Mouse (Mus musculus) T-helper 17 cell (primary cell): ENCODE results near the gene Gm21680.
"Not testable (repeated sequence)": the region's sequence is repeated elsewhere in the genome, so short reads cannot be mapped to it uniquely, and the experiment has no call there.

Experiments
- in situ Hi-C, 2 experiments: fragments of 300-600 bp; cut with MboI, MseI; formaldehyde crosslinking; loops; 1 replicate in 1 of 2; 2 replicates in 1 of 2; pipeline ENCODE4 v1.15.1; 2025; ENCODE audit warnings: high pct_unique_total_duplicates in 2 of 2

Gene Gm21680

DNA sequence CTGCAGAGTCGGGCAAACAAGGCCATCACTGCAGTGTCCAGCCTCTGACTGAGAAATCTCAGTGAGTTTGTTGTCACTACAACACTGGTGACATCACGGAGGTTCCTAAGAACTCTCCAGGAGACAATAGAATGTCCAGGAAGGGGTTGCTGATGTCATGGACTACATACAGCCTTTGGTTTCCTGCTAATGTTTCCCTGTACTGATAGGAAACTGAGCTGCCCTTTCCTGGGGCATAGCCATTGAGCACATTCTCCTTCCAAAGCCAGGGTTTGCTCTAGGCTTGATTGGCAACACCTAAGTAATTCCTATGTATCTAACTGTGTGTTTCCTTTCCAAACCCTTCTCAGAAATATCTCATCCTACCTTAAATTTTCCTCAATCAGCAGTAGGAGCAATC is at the start of gene Gm21680:
TSS of gene Gm21680 (minus strand) at position 101 of the 400 bp plus-strand sequence.
- in situ Hi-C loops: loop anchor here (5.0 to 10.0 kb wide), 2 partner anchors 48 to 50 kb away; no protein-coding TSS in a partner anchor

DNA sequence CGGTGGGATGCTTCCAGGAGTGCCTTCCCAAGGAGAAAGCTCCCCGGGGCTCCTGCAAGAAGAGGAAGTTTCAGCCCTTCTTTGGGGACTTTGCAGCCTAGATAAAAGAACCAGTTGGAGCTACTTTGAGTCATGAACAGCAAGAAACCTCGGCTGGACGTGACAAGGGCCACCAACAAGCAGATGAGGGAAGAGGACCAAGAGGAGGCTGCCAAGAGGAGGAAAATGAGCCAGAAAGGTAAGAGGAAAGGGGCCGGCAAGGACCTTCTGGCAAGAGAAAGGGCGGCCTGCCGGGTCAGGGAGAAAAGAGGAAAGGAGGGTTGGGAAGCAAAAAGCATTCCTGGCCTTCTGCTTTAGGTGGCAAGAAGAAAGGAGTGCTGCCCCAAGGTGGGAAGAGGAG is 35.2 kb upstream of the Gm21680 start:
- in situ Hi-C loops: loop anchor here (5.0 kb wide), 1 partner anchor 50 kb away; no protein-coding TSS in a partner anchor

DNA sequence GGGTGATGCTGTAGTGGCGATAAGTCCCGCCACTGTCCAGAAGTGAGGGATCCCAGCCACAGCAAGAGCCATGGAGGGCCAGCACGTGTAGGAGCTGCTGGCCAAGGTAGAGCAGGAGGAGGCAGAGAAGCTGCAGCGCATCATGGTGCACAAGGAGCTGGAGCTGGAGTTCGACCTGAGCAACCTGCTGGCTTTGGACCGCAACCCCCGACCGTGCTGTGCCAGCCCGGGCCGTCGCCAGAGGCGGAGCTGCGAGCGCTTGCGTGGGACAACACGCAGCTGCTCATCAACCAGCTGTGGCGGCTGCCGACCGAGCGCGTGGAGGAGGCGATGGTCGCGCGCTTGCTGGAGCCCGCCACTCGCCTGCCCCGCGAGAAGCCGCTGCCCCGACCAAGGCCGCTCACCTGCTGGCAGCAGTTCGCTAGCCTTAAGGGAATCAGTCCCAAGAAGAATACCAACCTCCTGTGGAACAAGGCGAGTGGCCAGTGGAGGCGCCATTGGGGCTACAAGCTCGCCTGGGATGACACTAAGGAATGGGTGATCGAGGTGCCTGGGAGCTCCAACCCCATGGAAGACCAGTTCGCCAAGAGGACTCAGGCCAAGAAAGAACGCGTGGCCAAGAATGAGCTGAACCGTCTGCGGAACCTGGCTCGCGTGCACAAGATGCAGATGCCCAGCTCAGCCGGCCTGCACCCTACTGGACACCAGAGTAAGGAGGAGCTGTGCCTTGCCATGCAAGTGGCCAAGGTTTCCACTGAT is 34.7 kb upstream of the Gm21680 start:
- in situ Hi-C loops: loop anchor here (5.0 kb wide), 1 partner anchor 50 kb away; no protein-coding TSS in a partner anchor

DNA sequence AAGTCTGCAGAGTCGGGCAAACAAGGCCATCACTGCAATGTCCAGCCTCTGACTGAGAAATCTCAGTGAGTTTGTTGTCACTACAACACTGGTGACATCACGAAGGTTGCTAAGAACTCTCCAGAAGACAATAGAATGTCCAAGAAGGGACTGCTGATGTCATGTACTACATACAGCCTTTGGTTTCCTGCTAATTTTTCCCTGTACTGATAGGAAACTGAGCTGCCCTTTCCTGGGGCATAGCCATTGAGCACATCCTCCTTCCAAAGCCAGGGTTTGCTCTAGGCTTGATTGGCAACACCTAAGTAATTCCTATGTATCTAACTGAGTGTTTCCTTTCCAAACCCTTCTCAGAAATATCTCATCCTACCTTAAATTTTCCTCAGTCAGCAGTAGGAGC is 32.2 kb upstream of the Gm21680 start, which contains the start of gene Gm1979:
TSS of gene Gm1979 (minus strand) at position 101 of the 400 bp plus-strand sequence.
- in situ Hi-C loops: loop anchor here (5.0 kb wide), 3 partner anchors 47 to 1498 kb away; partner anchors contain the start of genes Gm10471 (in 2 of the 2) and Speer4b (in 1 of the 2)

DNA sequence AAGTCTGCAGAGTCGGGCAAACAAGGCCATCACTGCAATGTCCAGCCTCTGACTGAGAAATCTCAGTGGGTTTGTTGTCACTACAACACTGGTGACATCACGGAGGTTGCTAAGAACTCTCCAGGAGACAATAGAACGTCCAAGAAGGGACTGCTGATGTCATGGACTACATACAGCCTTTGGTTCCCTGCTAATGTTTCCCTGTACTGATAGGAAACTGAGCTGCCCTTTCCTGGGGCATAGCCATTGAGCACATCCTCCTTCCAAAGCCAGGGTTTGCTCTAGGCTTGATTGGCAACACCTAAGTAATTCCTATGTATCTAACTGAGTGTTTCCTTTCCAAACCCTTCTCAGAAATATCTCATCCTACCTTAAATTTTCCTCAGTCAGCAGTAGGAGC is 16.1 kb upstream of the Gm21680 start, which contains the start of gene Gm21698:
TSS of gene Gm21698 (minus strand) at position 101 of the 400 bp plus-strand sequence.
- in situ Hi-C loops: loop anchor here (5.0 kb wide), 1 partner anchor 46 kb away; the partner anchor contains the start of gene Gm21663 (in 2 of the 2)

DNA sequence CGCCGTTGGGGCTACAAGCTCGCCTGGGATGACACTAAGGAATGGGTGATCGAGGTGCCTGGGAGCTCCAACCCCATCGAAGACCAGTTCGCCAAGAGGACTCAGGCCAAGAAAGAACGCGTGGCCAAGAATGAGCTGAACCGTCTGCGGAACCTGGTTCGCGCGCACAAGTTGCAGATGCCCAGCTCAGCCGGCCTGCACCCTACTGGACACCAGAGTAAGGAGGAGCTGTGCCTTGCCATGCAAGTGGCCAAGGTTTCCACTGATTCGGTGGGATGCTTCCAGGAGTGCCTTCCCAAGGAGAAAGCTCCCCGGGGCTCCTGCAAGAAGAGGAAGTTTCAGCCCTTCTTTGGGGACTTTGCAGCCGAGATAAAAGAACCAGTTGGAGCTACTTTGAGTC is 15.4 kb downstream of the Gm21680 start:
- in situ Hi-C loops: loop anchor here (5.0 kb wide), 1 partner anchor 50 kb away; no protein-coding TSS in a partner anchor

DNA sequence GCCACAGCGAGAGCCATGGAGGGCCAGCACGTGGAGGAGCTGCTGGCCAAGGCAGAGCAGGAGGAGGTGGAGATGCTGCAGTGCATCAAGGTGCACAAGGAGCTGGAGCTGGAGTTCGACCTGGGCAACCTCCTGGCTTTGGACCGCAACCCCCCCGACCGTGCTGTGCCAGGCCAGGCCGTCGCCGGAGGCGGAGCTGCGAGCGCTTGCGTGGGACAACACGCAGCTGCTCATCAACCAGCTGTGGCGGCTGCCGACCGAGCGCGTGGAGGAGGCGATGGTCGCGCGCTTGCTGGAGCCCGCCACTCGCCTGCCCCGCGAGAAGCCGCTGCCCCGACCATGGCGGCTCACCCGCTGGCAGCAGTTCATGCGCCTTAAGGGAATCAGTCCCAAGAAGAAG is 15.9 kb downstream of the Gm21680 start:
- in situ Hi-C loops: loop anchor here (5.0 kb wide), 1 partner anchor 51 kb away; no protein-coding TSS in a partner anchor

DNA sequence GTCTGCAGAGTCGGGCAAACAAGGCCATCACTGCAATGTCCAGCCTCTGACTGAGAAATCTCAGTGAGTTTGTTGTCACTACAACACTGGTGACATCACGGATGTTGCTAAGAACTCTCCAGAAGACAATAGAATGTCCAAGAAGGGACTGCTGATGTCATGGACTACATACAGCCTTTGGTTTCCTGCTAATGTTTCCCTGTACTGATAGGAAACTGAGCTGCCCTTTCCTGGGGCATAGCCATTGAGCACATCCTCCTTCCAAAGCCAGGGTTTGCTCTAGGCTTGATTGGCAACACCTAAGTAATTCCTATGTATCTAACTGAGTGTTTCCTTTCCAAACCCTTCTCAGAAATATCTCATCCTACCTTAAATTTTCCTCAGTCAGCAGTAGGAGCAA is 18.1 kb downstream of the Gm21680 start, which contains the start of gene Gm21671:
TSS of gene Gm21671 (minus strand) at position 101 of the 400 bp plus-strand sequence.
- in situ Hi-C loops: not testable (repeated sequence)

DNA sequence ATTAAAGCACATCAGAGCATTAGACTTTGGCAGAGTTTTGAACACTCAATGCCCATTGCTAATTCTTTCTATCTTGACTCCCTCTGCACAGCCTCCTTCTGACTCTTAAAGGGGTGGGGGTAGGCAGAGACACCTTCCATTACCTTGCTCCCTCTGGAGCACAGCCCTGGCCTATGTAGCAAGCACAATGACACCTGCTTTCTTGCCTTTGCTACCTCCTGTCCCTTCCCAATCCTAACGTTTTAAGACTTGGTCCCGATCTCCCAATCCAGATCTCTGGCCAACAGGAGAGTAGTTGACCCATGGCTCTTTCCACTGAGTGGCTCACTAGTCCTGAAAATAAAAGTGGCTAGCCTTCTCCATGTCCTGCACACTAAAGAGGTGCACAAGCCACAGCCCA is 27.1 kb downstream of the Gm21680 start:
- in situ Hi-C loops: loop anchor here (5.0 kb wide), 2 partner anchors 82 to 87 kb away; no protein-coding TSS in a partner anchor

DNA sequence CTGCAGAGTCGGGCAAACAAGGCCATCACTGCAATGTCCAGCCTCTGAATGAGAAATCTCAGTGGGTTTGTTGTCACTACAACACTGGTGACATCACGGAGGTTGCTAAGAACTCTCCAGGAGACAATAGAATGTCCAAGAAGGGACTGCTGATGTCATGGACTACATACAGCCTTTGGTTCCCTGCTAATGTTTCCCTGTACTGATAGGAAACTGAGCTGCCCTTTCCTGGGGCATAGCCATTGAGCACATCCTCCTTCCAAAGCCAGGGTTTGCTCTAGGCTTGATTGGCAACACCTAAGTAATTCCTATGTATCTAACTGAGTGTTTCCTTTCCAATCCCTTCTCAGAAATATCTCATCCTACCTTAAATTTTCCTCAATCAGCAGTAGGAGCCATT is 30.2 kb downstream of the Gm21680 start, which contains the start of gene Gm21663:
TSS of gene Gm21663 (minus strand) at position 101 of the 400 bp plus-strand sequence.
- in situ Hi-C loops: loop anchor here (5.0 kb wide), 2 partner anchors 45 to 175 kb away; partner anchors contain the start of gene Gm21698 (in 2 of the 2)
